Mouse (Mus musculus) embryonic facial prominence, embryonic 14.5 days (tissue): Measurements from ENCODE around the gene Prkce. TPM values are rescaled to one million over a fixed set of nuclear protein-coding genes. Genes with fewer than 3 reads are reported as not detected.
A peak's percentile ranks its signal among the peaks of the same experiment; 100 is the strongest.

Experiments used
- ATAC-seq: fragments of 200-750 bp; cut with Nextera tagmentation; 2 replicates; pipeline ENCODE4 v1.8.0; 2017; ENCODE audit warnings: low read depth, moderate number of reproducible peaks, moderate TSS enrichment
- DNase-seq: peaks from one replicate; pipeline ENCODE4 v3.0.0-alpha.2; 2015; ENCODE audit warnings: low spot score
- H3K27ac ChIP-seq: fragments of 300-500 bp; sonication (generic); replicated peaks from 2 replicates; pipeline ENCODE4 v1.5.1; 2014; ENCODE audit warnings: low read depth, mild to moderate bottlenecking, low read length, moderate library complexity
- H3K27me3 ChIP-seq: fragments of 300-500 bp; sonication (generic); replicated peaks from 2 replicates; pipeline ENCODE4 v1.6.1; 2014; ENCODE audit warnings: low read length; ENCODE audit not compliant: control insufficient read depth, insufficient read depth
- H3K36me3 ChIP-seq: fragments of 300-500 bp; sonication (generic); 2 replicates; pipeline ENCODE4 v1.6.1; 2014; ENCODE audit warnings: low read length, mixed read lengths; ENCODE audit not compliant: control insufficient read depth, insufficient read depth
- H3K4me1 ChIP-seq: fragments of 300-500 bp; sonication (generic); 2 replicates; pipeline ENCODE4 v1.6.1; 2014; ENCODE audit warnings: antibody characterized with exemption, low read length; ENCODE audit not compliant: control insufficient read depth, insufficient read depth
- H3K4me2 ChIP-seq: fragments of 300-500 bp; sonication (generic); 2 replicates; pipeline ENCODE4 v1.6.1; 2014; ENCODE audit warnings: low read depth, mild to moderate bottlenecking, low read length, moderate library complexity, mixed read lengths
- H3K4me3 ChIP-seq: fragments of 300-500 bp; sonication (generic); 2 replicates; pipeline ENCODE4 v1.5.1; 2014; ENCODE audit warnings: low read depth, mild to moderate bottlenecking, low read length
- H3K9ac ChIP-seq: fragments of 300-500 bp; sonication (generic); 2 replicates; pipeline ENCODE4 v1.6.1; 2014; ENCODE audit warnings: low read depth, mild to moderate bottlenecking, low read length, moderate library complexity, mixed read lengths
- H3K9me3 ChIP-seq: fragments of 300-500 bp; sonication (generic); 2 replicates; pipeline ENCODE4 v1.6.1; 2016; ENCODE audit warnings: low read length; ENCODE audit not compliant: control insufficient read depth
- WGBS: fragments of 180-500 bp; shearing (Covaris S2); extraction: QIAGEN DNeasy Blood & Tissue Kit; methylation state at CpG from one replicate; pipeline ENCODE4 v1.1.7; 2014; 5-methylcytosine and 5-hydroxymethylcytosine counted together
- polyA plus RNA-seq: library from polyadenylated mRNA; unstranded; fragments of >200 nt; fragmentation: Nextera tagmentation; extraction: Ambion mirVana; gene quantifications from 2 replicates; pipeline ENCODE4 v1.2.1, GENCODE M21; 2014

Prkce gene
- polyA plus RNA-seq, 1 experiment from 2014 or later: 9.7 TPM

DNA sequence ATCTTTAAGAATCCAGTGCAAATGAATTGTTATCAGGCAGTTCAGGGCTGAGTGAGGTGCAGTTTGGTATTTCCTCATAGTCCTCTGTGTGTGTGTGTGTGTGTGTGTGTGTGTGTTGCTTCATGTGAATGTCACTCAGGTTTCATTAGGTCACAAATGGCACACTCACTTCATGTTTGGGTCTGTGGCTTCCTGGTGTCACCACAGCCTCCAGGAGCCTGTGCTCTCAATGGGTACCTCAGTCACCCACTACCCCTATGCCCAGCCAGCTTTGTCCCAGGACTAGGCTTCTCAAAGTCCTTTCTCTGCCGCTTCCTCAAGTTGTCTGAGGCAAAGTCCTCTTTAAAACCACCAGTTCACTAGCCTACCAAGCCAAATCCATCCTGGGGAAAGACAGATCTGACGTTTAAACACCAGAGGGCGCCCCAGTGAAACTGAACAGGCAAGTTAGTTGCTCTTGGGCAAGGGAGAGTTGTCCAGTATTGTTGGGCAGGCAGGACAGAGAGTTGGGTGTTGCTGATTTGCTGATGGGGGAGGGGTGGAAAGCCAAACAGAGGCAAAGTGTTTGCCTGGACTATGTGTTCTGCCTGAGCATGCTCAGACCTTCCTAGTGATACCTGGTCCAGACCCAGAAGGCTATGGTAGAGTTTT lies 316.6 kb downstream of the Prkce start:
- ATAC-seq: peak; percentile 41; the same call in 1 of the 2 replicates
- no peak overlapping the region for H3K27ac ChIP-seq
- 10% methylated on average over 3 of the region's 3 CpGs for WGBS

DNA sequence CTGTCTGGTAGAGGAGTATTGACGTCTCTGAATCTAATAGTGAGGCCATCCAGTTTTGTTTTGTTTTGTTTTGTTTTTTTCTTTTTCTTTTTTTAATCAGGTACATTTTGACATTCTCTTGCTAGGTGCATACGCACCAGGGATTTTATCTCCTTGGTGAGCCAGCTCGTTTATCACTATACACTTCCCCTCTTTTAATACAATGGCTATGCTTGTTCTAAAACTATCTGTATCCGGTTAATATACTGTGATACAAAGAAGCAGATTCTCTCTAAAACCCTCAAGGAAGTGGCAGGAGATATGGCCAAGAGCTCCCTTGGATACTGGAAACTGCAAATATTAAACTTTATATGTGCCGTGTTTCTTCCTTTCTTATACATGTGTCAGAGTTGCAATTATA lies 319.1 kb downstream of the Prkce start:
- Histone ChIP-seq H3K27me3 (no peaks in the 10 kb centered on the region), H3K36me3 (no peaks in the 10 kb centered on the region), H3K4me2 (no peak overlapping the region), H3K9me3 (no peaks in the 10 kb centered on the region), H3K4me1 (no peaks in the 10 kb centered on the region), H3K27ac (no peak overlapping the region), H3K4me3 (no peak overlapping the region), H3K9ac (no peak overlapping the region)
- ATAC-seq (no peak), DNase-seq (no peak)
- WGBS: 88% methylated on average over 5 of the region's 5 CpGs

More for the DNA sequence above, 316.6 kb downstream of the Prkce start:
- Histone ChIP-seq H3K36me3 (0 out of 2 replicates have a peak, but pooled peaks cover 5% of the 10 kb centered on the region), H3K27me3 (no peaks in the 10 kb centered on the region), H3K9me3 (no peaks in the 10 kb centered on the region), H3K4me3 (no peak overlapping the region), H3K4me2 (no peak overlapping the region), H3K9ac (no peak overlapping the region), H3K4me1 (no peaks in the 10 kb centered on the region)
- peak; percentile 70 for DNase-seq

DNA sequence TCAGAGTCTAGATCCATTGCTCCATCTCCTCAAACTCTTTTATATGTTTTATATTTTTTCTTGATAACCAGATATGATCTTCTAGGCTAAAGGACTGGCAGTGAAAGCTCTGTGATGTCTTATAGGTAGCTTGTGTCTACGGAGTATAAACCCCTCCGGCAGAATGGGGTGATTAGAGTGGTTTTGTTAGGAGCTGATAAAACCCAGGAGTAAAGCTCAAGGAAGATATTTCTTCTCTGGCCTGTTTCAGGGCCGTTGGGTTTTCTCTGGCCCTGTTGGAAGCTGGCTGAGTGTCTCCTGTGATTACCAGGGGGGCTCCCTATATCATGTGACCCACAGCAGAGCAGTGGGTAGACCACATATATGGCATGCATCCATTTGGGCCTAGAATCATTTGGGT lies 319.9 kb downstream of the Prkce start:
- H3K4me2 ChIP-seq: no peak overlapping the region
- H3K9ac ChIP-seq: no peak overlapping the region
- H3K36me3 ChIP-seq: 0 out of 2 replicates have a peak, but pooled peaks cover 5% of the 10 kb centered on the region
- H3K4me3 ChIP-seq: no peak overlapping the region
- ATAC-seq: no peak
- no peaks in the 10 kb centered on the region for H3K27me3 ChIP-seq
- DNase-seq: no peak
- no peaks in the 10 kb centered on the region for H3K9me3 ChIP-seq
- H3K4me1 ChIP-seq: no peaks in the 10 kb centered on the region
- H3K27ac ChIP-seq: no peak overlapping the region
- 72% methylated on average over 3 of the region's 3 CpGs for WGBS

DNA sequence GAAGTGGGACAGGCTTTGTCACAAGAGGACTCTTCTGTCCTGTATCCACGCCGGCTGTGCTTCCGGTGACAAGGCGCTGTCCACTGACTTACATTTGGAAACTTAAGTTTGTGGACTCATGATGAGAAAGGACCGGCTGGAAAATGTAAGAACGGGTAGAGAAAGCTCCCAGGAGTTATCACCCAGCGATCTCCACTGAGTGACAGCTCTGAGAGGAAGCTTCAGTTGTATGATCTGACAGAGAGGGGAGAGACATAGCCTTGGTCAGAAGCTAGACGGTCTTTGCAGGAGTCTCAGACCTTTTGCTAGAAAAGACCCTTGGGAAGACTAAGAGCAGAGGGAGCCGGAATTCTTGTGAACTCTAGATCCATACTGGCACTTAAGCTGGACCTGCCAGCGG lies 322.2 kb downstream of the Prkce start:
- no peaks in the 10 kb centered on the region for H3K4me1 ChIP-seq
- WGBS: 84% methylated on average over 10 of the region's 10 CpGs
- H3K9ac ChIP-seq: no peak overlapping the region
- no peak for DNase-seq
- H3K4me3 ChIP-seq: no peak overlapping the region
- no peak for ATAC-seq
- H3K27ac ChIP-seq: no peak overlapping the region
- H3K27me3 ChIP-seq: no peaks in the 10 kb centered on the region
- H3K36me3 ChIP-seq: 0 out of 2 replicates have a peak, but pooled peaks cover 5% of the 10 kb centered on the region
- H3K9me3 ChIP-seq: no peaks in the 10 kb centered on the region
- no peak overlapping the region for H3K4me2 ChIP-seq

DNA sequence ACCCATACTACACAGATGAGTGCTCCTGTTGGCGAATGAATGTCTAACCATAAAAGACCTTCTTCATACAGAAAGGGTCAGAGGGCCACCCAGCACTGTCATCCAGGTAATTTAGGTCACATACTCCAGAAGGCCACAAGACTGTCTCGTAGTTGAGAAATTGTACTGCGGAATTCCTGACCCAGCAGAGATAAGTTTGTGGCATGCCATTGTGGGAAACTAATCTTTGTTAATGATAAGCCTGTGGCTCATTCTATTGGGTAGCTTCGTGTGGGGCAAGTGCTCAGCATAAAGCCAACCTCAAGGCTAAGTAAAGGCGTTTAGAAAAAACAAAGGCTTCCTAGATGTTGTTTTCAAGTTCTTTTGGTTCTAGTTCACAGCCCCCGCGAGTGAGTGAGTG lies 324.8 kb downstream of the Prkce start:
- Histone ChIP-seq H3K4me1 (no peaks in the 10 kb centered on the region), H3K36me3 (0 out of 2 replicates have a peak, but pooled peaks cover 5% of the 10 kb centered on the region), H3K9ac (no peak overlapping the region), H3K4me2 (no peak overlapping the region), H3K27me3 (no peaks in the 10 kb centered on the region), H3K9me3 (no peaks in the 10 kb centered on the region), H3K27ac (no peak overlapping the region), H3K4me3 (no peak overlapping the region)
- no peak for ATAC-seq
- WGBS: 89% methylated on average over 7 of the region's 7 CpGs
- no peak for DNase-seq

DNA sequence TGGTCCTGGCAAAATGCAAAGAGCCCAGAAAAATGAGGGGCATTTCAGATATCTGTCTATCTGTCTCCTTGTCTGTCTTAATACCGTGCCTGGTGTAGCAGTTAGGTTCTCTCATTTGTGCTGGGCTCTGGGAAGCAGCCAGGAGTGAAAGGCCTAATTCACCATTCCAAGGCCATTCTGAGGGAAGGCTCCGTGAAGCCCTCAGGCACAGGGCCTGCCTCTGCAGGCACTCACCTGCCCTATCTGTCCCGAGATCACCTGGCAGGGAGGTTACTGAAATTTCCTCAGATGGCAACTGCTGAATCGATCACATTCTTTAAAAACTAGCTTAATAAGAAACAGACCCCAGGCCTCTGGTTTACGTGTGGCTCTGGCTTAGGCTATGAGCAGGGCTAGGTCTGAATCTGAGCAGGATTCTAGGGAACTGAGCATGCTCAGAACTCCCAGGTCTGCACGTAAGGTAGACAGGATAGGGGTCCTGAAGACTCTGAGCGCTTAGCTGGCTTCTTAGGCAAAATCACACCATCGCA lies 326.4 kb downstream of the Prkce start:
- no peak; the same call in 1 of the 2 replicates for ATAC-seq
- no peaks in the 10 kb centered on the region for H3K9me3 ChIP-seq
- peak; percentile 29 for DNase-seq
- no peak overlapping the region for H3K4me3 ChIP-seq
- H3K27ac ChIP-seq: no peak overlapping the region
- 45% methylated on average over 8 of the region's 8 CpGs for whole genome bisulfite sequencing
- no peaks in the 10 kb centered on the region for H3K27me3 ChIP-seq
- H3K9ac ChIP-seq: no peak overlapping the region
- H3K4me2 ChIP-seq: no peak overlapping the region
- H3K4me1 ChIP-seq: peaks cover 8% of the 10 kb centered on the region
- 0 out of 2 replicates have a peak, but pooled peaks cover 5% of the 10 kb centered on the region for H3K36me3 ChIP-seq

DNA sequence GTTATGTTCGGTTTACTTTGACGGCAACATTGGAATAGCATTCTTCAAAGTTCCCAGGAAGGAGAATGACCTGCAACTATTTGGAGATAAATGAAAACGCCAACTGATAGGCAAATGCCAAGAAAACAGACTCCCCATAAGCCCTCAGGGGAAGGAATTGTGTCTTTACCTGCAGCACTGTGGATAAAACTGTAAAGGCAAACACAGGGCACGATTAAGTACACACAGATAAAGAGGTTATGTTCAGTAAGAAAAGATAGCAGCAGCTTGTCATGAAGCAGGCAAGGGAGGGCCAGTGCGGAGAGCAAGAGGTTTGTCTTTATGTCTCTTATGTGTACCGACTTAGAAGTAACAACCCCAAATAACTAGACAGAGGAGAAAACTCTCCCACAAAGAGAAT lies 326.9 kb downstream of the Prkce start:
- H3K27ac ChIP-seq: no peak overlapping the region
- WGBS: 85% methylated on average over 6 of the region's 6 CpGs
- H3K4me3 ChIP-seq: no peak overlapping the region
- no peak overlapping the region for H3K4me2 ChIP-seq
- DNase-seq (no peak), ATAC-seq (no peak)
- H3K9ac ChIP-seq: no peak overlapping the region
- H3K9me3 ChIP-seq: no peaks in the 10 kb centered on the region
- H3K27me3 ChIP-seq: no peaks in the 10 kb centered on the region
- peaks cover 13% of the 10 kb centered on the region for H3K4me1 ChIP-seq
- 0 out of 2 replicates have a peak, but pooled peaks cover 5% of the 10 kb centered on the region for H3K36me3 ChIP-seq

DNA sequence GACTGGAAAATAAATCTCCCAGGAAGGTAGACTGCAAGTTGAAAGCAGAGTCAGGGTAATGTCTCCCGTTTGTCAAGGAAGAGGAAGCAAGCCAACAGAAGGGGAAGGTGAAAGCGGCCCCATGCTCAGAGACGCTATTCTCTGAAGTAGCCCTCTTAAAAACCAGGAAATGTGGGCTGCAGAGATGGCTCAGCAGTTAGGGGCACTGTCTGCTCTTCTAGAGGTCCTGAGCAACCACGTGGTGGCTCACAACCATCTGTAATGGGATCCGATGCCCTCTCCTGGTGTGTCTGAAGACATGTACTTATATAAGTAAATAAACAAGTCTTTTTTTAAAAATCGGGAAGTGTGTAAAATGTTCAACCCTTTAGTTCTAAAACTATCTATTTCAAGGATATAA lies 327.3 kb downstream of the Prkce start:
- ATAC-seq: no peak
- Histone ChIP-seq H3K9me3 (no peaks in the 10 kb centered on the region), H3K4me1 (peaks cover 17% of the 10 kb centered on the region), H3K4me2 (no peak overlapping the region), H3K9ac (no peak overlapping the region), H3K4me3 (no peak overlapping the region), H3K27ac (no peak overlapping the region), H3K36me3 (0 out of 2 replicates have a peak, but pooled peaks cover 5% of the 10 kb centered on the region), H3K27me3 (no peaks in the 10 kb centered on the region)
- WGBS: 64% methylated on average over 6 of the region's 6 CpGs
- no peak for DNase-seq
